Mouse (Mus musculus): ENCODE results near the gene Rapgef4. TPM values are rescaled to one million over a fixed set of nuclear protein-coding genes. Genes with fewer than 3 reads are reported as not detected.

Gene Rapgef4
- polyA plus RNA-seq, 2 experiments from 2014 or later = 4.0 to 8.2 TPM

- no peak for ATAC-seq
These were observed 172.8 kb downstream of the Rapgef4 start for GRCm38 (mm10) chr2:72153851-72154250.

- no peak for ATAC-seq
These were observed 174.2 kb downstream of the Rapgef4 start for GRCm38 (mm10) chr2:72155102-72155773.

GRCm38 (mm10) chr2:72156484-72156883, 175.4 kb downstream of the Rapgef4 start:
- no peak for ATAC-seq

GRCm38 (mm10) chr2:72157561-72157960, 176.5 kb downstream of the Rapgef4 start:
- ATAC-seq = no peak

DNA sequence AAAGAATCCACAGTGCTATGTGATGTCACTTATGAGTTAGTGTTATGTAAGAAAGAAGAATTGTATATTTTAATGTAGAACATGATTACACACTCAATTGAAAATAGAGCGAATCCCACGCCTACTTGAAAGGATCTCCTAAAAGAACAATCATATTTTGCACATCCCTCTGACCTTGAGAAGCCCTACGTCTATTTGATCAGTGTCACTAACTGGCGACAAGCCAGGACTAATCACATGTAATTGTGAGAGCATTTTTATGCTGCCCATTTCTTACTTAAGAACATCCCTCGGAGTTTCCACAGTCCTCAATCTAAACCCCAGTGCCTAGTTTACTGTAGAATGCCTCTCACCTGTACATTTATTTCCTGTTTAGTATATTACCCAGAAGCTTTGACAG, 177.0 kb downstream of the Rapgef4 start:
- no peak for ATAC-seq

DNA sequence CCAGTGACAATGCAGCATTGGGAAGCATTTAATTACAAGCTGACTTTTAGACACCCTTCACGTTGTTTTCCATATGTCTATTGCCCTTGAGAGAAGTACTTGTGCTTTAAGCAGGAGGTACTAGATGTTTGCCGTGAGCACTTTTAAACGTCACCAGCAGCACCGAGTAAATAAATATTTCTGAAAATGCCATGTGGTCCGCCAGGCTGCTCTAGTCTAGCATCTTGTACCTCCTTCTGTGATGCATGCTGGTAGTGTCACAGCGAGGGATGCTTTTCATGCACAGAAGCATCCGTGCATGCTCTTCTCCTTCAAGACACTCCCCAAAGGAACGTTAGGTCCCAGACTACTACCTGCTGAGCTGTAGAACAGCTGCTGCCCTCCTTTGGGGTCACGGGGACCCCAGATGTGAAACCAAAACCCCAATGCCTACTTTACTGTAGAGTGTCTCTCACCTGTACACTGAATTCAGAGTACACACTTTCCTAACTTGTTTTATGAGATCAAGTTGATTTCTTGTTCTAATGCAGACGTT, 177.7 kb downstream of the Rapgef4 start:
- no peak for ATAC-seq

DNA sequence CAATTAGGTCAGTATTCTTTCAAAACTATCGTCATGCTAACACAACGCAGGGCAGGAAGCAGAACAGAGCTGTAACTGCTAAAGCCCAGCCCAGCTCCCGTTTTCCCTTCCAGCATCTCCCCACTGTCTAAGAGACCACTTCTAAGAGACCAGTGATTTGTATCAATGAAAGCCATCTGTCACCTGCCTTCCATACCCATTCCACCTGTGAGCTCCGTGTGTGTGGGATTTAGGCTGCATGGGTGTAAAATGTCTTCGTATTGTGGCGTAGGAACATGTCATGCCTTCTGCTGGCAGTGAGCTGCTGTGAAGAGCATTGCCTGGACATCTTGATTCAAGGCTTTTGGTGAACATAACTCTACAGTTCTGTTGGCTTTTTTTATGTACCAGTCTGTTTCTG, 178.2 kb downstream of the Rapgef4 start:
- no peak for ATAC-seq

GRCm38 (mm10) chr2:72165136-72165854, 184.3 kb downstream of the Rapgef4 start:
- ATAC-seq = no peak

GRCm38 (mm10) chr2:72169451-72170100, 188.5 kb downstream of the Rapgef4 start:
- ATAC-seq = peak; percentile 24

DNA sequence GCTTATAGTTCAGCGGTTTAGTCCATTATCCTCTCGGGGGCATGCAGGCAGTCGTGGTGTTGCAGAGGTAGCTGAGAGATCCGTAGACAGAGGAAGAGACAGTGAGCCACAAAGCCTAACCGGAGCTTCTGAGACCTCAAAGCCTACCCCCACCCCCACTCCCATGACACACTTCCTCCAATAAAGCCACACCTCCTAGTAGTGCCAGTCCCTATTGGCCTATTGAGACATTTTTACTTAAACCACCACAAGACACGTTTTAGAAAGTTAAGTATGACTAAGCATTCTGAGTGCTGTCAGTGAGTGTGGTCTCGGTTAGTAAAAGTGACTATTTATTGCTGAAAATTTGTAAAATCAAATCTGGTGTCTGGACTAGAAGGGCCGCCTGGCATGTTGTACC, 189.5 kb downstream of the Rapgef4 start:
- peak; percentile 96 for ATAC-seq

- peak; percentile 53 for ATAC-seq
These were observed 190.2 kb downstream of the Rapgef4 start for GRCm38 (mm10) chr2:72171204-72171603.

DNA sequence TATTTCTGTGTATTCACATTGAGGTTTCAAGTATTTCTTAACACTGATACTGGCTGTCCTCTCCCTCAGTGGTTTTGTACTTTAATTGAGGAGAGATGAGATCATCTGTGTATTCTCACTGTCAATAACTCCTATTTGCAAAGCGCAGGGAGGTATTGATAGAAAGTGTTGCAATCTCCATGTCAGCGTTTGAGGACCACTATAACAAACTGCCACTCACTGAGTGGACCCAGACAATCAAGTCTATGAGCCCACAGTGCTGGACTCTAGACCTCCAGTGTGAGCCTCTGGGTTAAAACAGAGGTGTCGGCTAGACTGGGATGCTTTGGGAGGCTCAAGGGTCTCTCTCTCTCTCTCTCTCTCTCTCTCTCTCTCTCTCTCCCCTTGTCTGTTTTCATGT, 192.0 kb downstream of the Rapgef4 start:
- ATAC-seq = no peak

GRCm38 (mm10) chr2:72173844-72174243, 192.8 kb downstream of the Rapgef4 start:
- ATAC-seq = no peak

GRCm38 (mm10) chr2:72175536-72175935, 194.5 kb downstream of the Rapgef4 start:
- ATAC-seq = no peak

- no peak for ATAC-seq
These were observed 194.9 kb downstream of the Rapgef4 start for GRCm38 (mm10) chr2:72175971-72176370.

- no peak for ATAC-seq
These were observed 196.4 kb downstream of the Rapgef4 start for GRCm38 (mm10) chr2:72177214-72178023.

DNA sequence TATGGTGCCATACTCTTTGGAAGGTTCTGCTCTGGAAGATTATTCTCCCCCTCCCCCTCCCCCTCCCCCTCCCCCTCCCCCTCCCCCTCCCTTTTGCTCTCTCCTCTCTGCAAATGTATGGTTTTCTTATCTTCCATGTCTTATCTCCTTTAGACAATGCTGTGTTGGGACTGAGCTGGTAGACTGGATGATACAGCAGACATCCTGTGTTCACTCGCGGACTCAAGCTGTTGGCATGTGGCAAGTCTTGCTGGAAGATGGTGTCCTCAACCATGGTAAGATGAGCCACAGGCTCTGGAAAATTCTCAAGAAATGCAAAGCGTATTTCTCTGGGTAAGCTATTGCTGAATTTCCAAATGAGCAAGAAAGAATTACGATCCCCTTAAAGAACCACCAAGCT, 197.0 kb downstream of the Rapgef4 start:
- no peak for ATAC-seq

- ATAC-seq = no peak
These were observed 197.5 kb downstream of the Rapgef4 start for GRCm38 (mm10) chr2:72178515-72178914.

DNA sequence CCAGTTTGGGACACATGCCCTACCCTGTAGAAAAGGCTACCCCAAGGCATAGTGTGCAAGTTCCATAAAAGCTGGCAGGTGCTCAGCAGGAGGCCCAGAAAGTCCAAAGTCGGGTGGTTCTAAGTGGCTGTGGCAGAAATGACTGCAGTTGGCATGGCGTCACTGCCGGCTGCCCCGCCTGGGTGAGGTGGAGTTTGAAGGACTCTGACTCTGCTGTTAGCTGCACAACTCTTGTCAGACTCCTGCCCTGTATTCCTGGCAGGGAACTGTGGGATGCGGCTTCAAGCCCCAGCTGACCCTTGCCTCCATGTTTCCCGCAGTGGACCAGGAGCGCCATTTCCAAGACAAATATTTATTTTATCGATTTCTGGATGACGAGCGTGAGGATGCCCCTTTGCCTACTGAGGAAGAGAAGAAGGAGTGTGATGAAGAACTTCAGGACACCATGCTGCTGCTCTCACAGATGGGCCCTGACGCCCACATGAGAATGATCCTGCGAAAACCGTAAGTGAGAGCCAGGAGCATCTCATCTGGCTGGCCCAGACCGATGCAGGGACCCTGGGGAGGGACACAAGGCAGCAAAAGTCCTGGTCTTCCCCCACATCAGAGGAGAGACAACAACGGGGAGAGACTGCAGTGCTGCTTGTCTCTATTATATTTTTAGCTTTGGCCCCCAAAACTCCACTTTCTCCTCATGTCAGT, 198.7 kb downstream of the Rapgef4 start:
- no peak for ATAC-seq

DNA sequence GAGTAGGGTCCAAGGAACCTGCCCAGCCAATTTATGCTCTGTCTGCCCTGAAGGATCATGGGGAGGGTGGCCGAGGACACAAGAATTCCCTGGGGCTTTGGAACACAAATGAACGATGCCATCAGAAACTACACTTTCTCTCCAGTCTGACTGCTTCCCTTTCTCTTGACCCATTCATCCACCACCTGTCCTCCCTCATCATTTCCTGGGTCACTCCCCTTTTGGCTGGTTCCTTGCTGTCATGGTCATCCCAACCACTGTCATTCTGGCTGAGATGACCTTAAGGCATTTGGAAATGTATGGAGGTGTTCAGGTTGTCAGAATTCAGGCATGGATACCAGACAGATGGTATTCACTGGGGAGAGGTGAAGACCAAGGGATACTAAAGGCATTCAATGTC, 200.4 kb downstream of the Rapgef4 start:
- ATAC-seq = no peak

DNA sequence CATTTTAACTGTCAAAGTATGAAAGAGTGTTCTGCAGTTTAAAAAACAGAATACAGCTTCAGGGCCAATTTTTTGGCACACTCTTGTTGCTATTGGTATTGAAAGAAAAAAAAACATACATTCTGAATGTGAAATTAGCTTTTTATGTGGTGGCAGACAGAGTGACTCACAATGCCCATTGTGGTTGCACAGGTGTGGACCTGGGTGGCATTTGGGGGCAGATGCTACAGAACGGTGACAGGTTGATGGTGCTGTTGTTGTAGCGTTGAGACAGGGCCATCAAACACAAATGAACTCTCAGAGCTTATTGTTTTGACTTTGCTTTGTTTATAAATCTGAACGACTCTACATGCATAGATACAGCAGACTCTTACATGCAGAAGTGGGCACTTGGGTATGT, 202.7 kb downstream of the Rapgef4 start:
- peak; percentile 51 for ATAC-seq
